Mouse (Mus musculus) forebrain, embryonic 13.5 days (tissue): ENCODE results near the gene Olfr322. TPM values are rescaled to one million over a fixed set of nuclear protein-coding genes. Genes with fewer than 3 reads are reported as not detected.

ENCODE experiments used
- polyA plus RNA-seq: library from polyadenylated mRNA; unstranded; fragments of >200 nt; fragmentation: Nextera tagmentation; extraction: Ambion mirVana; gene quantifications from 2 replicates; pipeline ENCODE4 v1.2.1, GENCODE M21; 2015

The Olfr322 gene
- polyA plus RNA-seq, 1 experiment from 2014 or later, result not detected

Other genes starting within 250 kb of the Olfr322 start
- not detected in 2 replicates for gene 1810065E05Rik, start 237.7 kb upstream of the Olfr322 start, polyA plus RNA-seq
- not detected in 2 replicates for gene Gm12253, start 226.2 kb upstream of the Olfr322 start, polyA plus RNA-seq
- gene Lypd9, start 205.9 kb upstream of the Olfr322 start, polyA plus RNA-seq, result not detected in 2 replicates
- gene Olfr30, start 196.5 kb upstream of the Olfr322 start, polyA plus RNA-seq, result not detected in 2 replicates
- not detected in 2 replicates for gene Olfr332, start 166.2 kb upstream of the Olfr322 start, polyA plus RNA-seq
- gene Olfr331, start 156.2 kb upstream of the Olfr322 start, polyA plus RNA-seq, result not detected in 2 replicates
- not detected in 2 replicates for gene Olfr330, start 123.9 kb upstream of the Olfr322 start, polyA plus RNA-seq
- gene Olfr329-ps, start 112.4 kb upstream of the Olfr322 start, polyA plus RNA-seq, result not detected in 2 replicates
- not detected in 2 replicates for gene Olfr328, start 103.1 kb upstream of the Olfr322 start, polyA plus RNA-seq
- gene Olfr224, start 88.2 kb upstream of the Olfr322 start, polyA plus RNA-seq, result not detected in 2 replicates
- not detected in 2 replicates for gene Olfr325, start 81.1 kb upstream of the Olfr322 start, polyA plus RNA-seq
- gene Olfr324, start 63.7 kb upstream of the Olfr322 start, polyA plus RNA-seq, result not detected in 2 replicates
- not detected in 2 replicates for gene 2210407C18Rik, start 42.7 kb upstream of the Olfr322 start, polyA plus RNA-seq
- gene Olfr323, start 28.3 kb upstream of the Olfr322 start, polyA plus RNA-seq, result not detected in 2 replicates
- gene Trim58, start 18.3 kb upstream of the Olfr322 start, polyA plus RNA-seq, result 0.10 TPM in 1 of 2 replicates, not detected in the other
- not detected in 2 replicates for gene Olfr320, start 22.3 kb downstream of the Olfr322 start, polyA plus RNA-seq
- not detected in 2 replicates for gene Olfr319, start 40.4 kb downstream of the Olfr322 start, polyA plus RNA-seq
- gene Olfr318, start 65.2 kb downstream of the Olfr322 start, polyA plus RNA-seq, result not detected in 2 replicates
- 0.09 TPM in 1 of 2 replicates, not detected in the other for gene Olfr317, start 80.4 kb downstream of the Olfr322 start, polyA plus RNA-seq
- gene Olfr316, start 94.0 kb downstream of the Olfr322 start, polyA plus RNA-seq, result not detected in 2 replicates
- not detected in 2 replicates for gene Olfr315, start 114.4 kb downstream of the Olfr322 start, polyA plus RNA-seq
- gene Olfr314, start 124.2 kb downstream of the Olfr322 start, polyA plus RNA-seq, result not detected in 2 replicates
- gene Fam183b, start 143.2 kb downstream of the Olfr322 start, polyA plus RNA-seq, result 2.9 and 5.0 TPM in 2 replicates
- gene Olfr313, start 156.2 kb downstream of the Olfr322 start, polyA plus RNA-seq, result not detected in 2 replicates
- gene Olfr312, start 170.5 kb downstream of the Olfr322 start, polyA plus RNA-seq, result not detected in 2 replicates
- gene Olfr311, start 180.5 kb downstream of the Olfr322 start, polyA plus RNA-seq, result not detected in 2 replicates
- 14.3 and 18.4 TPM in 2 replicates for gene Gm12258, start 188.4 kb downstream of the Olfr322 start, polyA plus RNA-seq
- gene 2810021J22Rik, start 208.4 kb downstream of the Olfr322 start, polyA plus RNA-seq, result 10.5 and 10.9 TPM in 2 replicates
- 4.8 and 4.9 TPM in 2 replicates for gene Zfp39, start 245.4 kb downstream of the Olfr322 start, polyA plus RNA-seq